Mouse (Mus musculus) CD4-positive helper T cell, adult 2 months (primary cell): Measurements from ENCODE around the gene Gls.

Source experiments
- DNase-seq: peaks from one replicate; pipeline ENCODE4 v3.0.0-alpha.2; 2012; ENCODE audit warnings: low read depth, missing footprints, low spot score

The Gls gene

DNA sequence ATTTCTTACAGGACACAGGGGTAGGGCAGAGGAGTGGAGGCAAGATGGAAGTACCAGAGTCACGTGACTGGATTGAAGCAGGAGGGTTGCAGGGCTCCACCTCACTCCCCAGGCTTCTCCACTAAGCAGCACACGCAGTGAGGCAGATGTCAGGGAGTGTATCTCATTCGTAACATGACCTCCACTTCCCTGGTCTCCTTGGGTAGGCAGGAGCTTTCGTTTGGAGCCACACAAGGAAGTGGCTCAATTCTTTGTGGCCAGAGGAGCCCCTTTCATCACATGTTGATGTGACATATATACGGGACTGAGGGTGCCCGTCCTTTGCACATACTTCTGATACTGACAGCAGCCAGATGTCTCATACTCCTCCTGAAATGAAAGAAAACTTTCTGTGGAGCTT lies 103.2 kb downstream of the Gls start:
- no peak for DNase-seq

DNA sequence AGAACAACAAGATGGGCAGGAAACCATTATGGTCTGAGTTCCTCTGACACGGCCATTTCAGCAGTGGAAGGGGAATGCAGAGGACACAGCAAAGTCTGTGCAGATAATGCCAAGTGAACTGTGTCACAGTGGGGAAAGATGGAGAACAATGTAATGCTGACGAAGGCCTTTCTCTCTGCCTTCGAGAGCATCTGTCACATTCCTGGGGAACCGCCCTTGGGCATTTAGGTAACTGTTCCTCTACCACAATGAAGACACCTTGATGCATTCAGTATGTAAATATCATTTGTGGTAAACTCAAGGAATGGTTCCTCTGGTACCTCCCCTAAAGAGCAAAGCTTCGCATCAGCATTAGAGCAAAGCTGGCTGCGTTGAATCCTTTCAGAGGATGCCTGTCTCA lies 105.7 kb downstream of the Gls start:
- no peak for DNase-seq

DNA sequence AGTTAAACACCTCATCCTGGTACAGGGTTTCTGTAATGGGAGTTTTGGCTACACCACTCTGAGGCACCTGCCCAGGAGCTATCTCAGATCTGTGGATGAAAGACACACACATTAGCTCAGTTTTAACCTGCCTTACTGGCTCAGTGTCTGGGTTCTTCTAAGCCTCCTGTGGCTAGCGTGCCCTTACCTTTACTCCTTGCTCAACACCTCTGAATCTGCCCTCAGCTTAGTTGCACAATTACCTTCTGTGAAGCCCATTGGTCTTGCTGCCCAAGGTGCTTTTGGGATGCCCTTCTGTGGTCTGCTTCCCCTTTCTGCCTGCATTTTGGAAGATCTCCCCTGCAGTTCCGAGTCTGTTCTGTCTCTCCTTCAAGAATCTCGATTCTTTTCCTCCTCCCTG lies 108.2 kb downstream of the Gls start:
- no peak for DNase-seq

DNA sequence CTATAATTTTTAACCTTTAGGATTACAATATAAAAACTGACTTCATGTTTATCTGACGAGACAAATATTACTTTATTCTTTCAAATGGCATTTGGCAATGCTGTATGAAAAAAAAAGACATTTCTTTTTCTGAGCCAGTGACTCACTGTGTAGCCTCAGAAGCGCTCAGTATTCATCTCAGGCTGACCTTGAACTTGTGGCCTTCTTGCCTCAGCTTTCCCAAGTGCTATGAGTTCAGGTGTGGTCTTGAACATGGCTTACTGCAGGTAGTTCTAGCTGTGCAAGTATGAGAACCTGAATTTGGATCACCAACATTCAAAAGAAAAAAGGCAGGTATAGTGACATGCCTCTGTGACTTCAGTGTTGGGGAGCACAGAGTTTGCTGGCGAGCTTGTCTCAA lies 112.0 kb downstream of the Gls start:
- DNase-seq, result no peak

DNA sequence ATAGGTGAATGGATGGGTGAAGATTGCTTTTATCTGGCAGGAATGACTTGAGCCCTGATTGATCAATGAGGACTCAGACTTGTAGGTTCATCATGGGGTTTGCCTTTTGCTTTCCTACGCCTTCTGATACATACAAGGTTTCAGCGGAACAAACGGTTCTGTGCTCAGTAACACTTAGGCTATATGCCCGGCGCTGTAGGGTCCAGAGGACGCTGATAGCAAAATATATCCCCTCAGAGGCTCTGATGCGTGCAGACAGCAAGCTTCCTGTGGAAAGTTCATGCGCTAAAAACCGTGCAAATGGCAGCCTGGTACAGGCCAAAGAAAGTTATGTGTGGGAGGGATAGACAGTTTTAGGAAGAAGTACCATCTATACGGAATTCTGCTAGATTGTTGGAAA lies 112.8 kb downstream of the Gls start:
- DNase-seq, result peak; percentile 51

DNA sequence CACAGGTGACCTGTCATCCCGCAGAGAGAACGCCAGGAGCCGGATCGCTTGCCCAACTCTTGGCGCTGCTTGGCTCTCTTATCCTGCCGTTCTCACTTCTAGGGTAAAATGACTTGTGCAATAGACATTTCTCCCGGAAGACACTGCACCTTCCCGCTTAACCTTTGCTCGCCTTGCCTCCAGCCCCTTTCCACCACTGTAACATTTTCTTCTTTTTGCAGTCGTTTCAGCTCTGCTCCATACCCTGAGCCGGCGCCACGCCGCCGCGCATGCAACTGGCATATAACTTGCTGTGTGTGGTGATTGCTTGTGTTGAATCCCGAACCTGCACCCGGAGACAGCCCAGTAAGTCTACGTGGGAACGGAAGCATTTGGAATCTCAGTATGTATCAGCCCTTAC lies 113.3 kb downstream of the Gls start:
- no peak for DNase-seq

DNA sequence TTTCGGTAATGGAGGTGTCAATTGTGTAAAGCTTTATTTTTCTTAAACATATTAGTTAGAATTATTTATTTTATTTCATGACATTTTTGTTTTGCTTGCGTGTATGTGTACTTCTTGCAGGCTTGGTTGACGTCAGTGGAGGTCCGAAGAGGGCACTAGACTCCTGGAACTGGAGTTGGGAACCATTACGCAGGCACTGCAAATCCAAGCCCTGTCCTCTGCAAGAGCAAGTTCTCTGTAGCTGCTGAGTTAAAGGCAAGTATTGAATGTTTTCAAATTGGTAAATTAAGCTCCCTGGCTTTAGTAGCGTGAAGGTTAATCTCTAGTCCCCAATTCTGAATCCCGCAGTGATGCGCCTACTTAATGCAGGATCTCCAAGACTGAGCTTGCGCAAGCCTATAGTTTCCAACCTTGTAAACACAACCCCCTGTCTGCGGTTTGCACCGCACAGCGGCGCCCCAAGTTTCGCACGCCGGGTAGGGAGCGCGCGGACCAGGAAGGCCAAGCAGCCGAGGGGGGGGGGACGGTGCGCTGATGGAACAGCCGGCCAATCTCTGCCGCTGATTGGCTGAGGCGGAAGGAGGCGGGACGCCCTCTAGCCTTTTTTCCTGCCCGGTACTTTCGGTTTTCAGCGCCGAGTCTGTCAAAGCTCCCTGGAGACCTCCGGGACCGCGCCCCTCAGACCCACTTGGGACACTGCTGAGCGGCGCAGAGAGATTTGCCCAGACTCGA lies 114.0 kb downstream of the Gls start, which contains the start of gene Stat1:
TSS of gene Stat1 (plus strand) at position 581 of the 732 bp plus-strand sequence.
- DNase-seq, result peak; percentile 97

DNA sequence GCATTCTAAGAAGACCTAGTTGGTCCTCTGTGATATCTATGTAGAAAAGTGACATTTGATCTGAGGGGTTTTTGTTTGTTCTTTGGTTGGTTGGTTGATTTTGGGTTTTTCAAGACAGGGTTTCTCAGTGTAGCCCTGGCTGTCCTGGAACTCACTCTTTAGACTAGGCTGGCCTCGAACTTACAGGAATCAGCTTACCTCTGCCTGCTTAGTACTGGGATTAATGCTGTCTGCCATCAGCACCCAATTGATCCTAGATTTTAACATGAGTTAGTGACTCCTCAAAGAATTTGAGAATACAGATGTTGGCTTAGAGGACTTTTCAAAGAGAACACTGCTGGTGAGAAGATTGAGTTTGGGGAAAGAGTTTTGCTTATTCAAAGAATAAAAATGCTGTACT lies 115.3 kb downstream of the Gls start:
- no peak for DNase-seq

DNA sequence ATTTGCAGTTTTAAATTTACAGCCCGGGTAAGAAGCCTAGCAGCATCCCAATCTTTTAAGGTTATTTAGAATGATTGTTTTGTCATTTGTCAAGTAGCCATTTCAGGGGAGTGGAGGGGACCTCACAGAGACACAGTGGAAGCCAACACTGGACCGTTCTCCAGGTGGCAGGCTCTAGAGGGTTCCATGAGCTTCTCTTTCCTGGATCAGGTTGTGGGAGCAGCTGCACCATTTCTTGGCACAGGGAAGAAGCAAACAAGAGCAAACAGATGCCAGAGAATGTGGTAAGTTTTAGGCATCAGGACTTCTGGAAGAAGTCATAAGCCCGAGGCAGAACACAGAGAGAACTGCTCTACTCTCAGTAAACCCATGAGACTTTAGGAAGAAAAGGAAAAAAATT lies 116.6 kb downstream of the Gls start:
- DNase-seq, result no peak

DNA sequence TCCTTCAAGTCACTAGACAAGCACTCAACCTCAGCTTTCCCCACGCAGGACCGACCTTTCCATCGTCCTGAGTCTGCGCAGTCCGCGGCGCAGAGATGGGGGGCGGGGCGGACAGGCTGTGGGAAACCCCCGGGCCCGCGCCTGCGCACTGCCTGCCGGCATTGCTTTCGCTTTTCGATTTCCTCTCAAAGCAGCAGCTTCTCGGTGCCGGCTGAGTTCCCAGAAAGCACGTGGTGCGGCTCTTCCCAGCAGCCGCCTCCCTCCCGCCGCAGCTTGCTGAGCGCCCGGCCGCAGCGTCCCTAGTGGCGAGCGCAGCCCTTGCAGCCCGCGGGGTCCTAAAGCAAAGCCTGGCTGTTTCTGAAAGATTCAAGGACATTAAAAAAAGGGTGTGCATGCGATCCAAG lies 119.4 kb downstream of the Gls start:
- peak; percentile 98 for DNase-seq
